Mouse (Mus musculus) adrenal gland, postnatal 36 days (tissue): ENCODE results near the gene Otc. TPM values are rescaled to one million over a fixed set of nuclear protein-coding genes. Genes with fewer than 3 reads are reported as not detected.

Experiments used
- total RNA-seq, 2 experiments: library from RNA; stranded (reverse); gene quantifications; 2 replicates each; pipeline ENCODE4 v1.2.3; 2021

Otc gene
- total RNA-seq, 2 experiments from 2014 or later, result not detected

Other genes starting within 250 kb of the Otc start
- gene Srpx, start 134.6 kb upstream of the Otc start, total RNA-seq, result 1 to 10 TPM; 5.9 to 8.1 TPM
- gene Rpgr, start 35.4 kb upstream of the Otc start, total RNA-seq, result 1 to 10 TPM; 4.8 to 6.5 TPM
- gene Tspan7, start 232.9 kb downstream of the Otc start, total RNA-seq, result 10 to 100 TPM; 60.5 to 62.4 TPM